23 mouse cellular contexts compared by ENCODE assay signal in genomic region chr13:113288210-113289197, GRCm38 (mm10). TPM values are rescaled to one million over a fixed set of nuclear protein-coding genes. Genes with fewer than 3 reads are reported as not detected.
DNase-seq lines count a peak whose midpoint lies in the region; ATAC-seq and TF ChIP-seq lines count a peak whose summit lies in the region.
"Had no signal": no experiment of that assay in that cellular context is flagged by ENCODE, and none has a peak within 500 bp of the region (broad histone marks: within the 10 kb centered on the region; RNA-seq: fewer than 3 reads in every experiment).

No protein-coding gene starts in this region.

- DNase-seq in Patski (ENCODE audit: low read depth, low spot score), result no peak
- no peak for DNase-seq in hindbrain, postnatal 0 days (ENCODE audit: low spot score)
- DNase-seq in layer of hippocampus, adult 11-12 months (ENCODE audit: low spot score), result no peak
- no peak for DNase-seq in thymus, adult 2 months
- DNase-seq: adrenal gland, postnatal 10 days; cerebellum, adult 8-10 months; cerebellum, postnatal 25 days; gastrocnemius, postnatal 25 days; heart, adult 2 months; kidney, adult 18-20 months; kidney, postnatal 25 days; liver, postnatal 0 days; lung, postnatal 4 days had no signal

- no peak for TF ChIP-seq EP300 in ES-Bruce4 (IDR thresholded peaks at IDR 0.05; ENCODE audit: insufficient read depth, low read depth, low read length)

- peak overlapping the region; percentile 26; the same call in 1 of the 2 replicates for H3K27ac ChIP-seq in hindbrain, embryonic 13.5 days
- H3K27ac ChIP-seq in hindbrain, embryonic 16.5 days (ENCODE audit: low read depth, low read length), result no peak overlapping the region
- H3K27ac ChIP-seq in ES-Bruce4 (ENCODE audit: insufficient read depth, low read length), result peak overlapping the region; percentile 76
- H3K27ac ChIP-seq in hindbrain, postnatal 0 days, result 0 out of 2 replicates have a peak overlapping the region, but pooled peaks have one; percentile 4
- no peak overlapping the region for H3K27ac ChIP-seq in thymus, adult 2 months (ENCODE audit: control insufficient read depth, insufficient read depth, low read length)
- H3K27ac ChIP-seq: embryonic facial prominence, embryonic 12.5 days; heart, adult 2 months; heart, embryonic 15.5 days; kidney, embryonic 15.5 days; liver, embryonic 12.5 days; midbrain, embryonic 15.5 days had no signal

- in situ Hi-C loops in Patski (cut with MboI; ENCODE audit: low pct_unique_long_range_greater_than_20kb), result no loop called here

- no peak overlapping the region for H3K4me2 ChIP-seq in hindbrain, embryonic 13.5 days
- no peak overlapping the region for H3K4me2 ChIP-seq in hindbrain, embryonic 16.5 days (ENCODE audit: low read length)
- H3K4me2 ChIP-seq in hindbrain, postnatal 0 days (ENCODE audit: low read depth, low read length), result no peak overlapping the region
- H3K4me2 ChIP-seq: embryonic facial prominence, embryonic 12.5 days; heart, embryonic 15.5 days; kidney, embryonic 15.5 days; liver, embryonic 12.5 days; midbrain, embryonic 15.5 days had no signal

- no peak overlapping the region for H3K9ac ChIP-seq in hindbrain, embryonic 13.5 days
- no peak overlapping the region for H3K9ac ChIP-seq in hindbrain, embryonic 16.5 days (ENCODE audit: low read depth, low read length)
- peak overlapping the region; percentile 50 for H3K9ac ChIP-seq in ES-Bruce4 (ENCODE audit: low read depth, poor library complexity, severe bottlenecking)
- no peak overlapping the region for H3K9ac ChIP-seq in hindbrain, postnatal 0 days (replicated peaks; ENCODE audit: low read length)
- H3K9ac ChIP-seq: embryonic facial prominence, embryonic 12.5 days; heart, embryonic 15.5 days; kidney, embryonic 15.5 days; liver, embryonic 12.5 days; liver, postnatal 0 days; midbrain, embryonic 15.5 days had no signal

- CTCF ChIA-PET in Patski (lab: Charles Lee), result interaction anchor here (1.8 to 3.7 kb wide), 3 partner anchors 17 to 34 kb away, joined by 3 to 26 read pairs (median 6); no protein-coding TSS in a partner anchor

- no peak for ATAC-seq in hindbrain, embryonic 13.5 days (ENCODE audit: low FRiP score)
- no peak for ATAC-seq in hindbrain, embryonic 16.5 days
- ATAC-seq in Patski, result peak; percentile 62
- no peak for ATAC-seq in hindbrain, postnatal 0 days
- ATAC-seq: CD4-positive, CD25-positive, alpha-beta regulatory T cell, adult 4 months; forebrain, embryonic 14.5 days; liver, embryonic 12.5 days; liver, postnatal 0 days; midbrain, embryonic 15.5 days had no signal

- H3K4me1 ChIP-seq in hindbrain, embryonic 13.5 days (replicated peaks), result peaks cover 9% of the 10 kb centered on the region
- H3K4me1 ChIP-seq in hindbrain, embryonic 16.5 days (ENCODE audit: control insufficient read depth, insufficient read depth, low read depth, low read length), result peaks cover 1% of the 10 kb centered on the region; the same call in 1 of the 2 replicates
- peaks cover 2% of the 10 kb centered on the region for H3K4me1 ChIP-seq in ES-Bruce4 (ENCODE audit: control insufficient read depth, insufficient read depth, low read length)
- no peaks in the 10 kb centered on the region for H3K4me1 ChIP-seq in hindbrain, postnatal 0 days (ENCODE audit: insufficient read depth, low read length)
- peaks cover 5% of the 10 kb centered on the region; the same call in 1 of the 2 replicates for H3K4me1 ChIP-seq in thymus, adult 2 months (replicated peaks; ENCODE audit: control insufficient read depth, insufficient read depth, low read length)
- H3K4me1 ChIP-seq: embryonic facial prominence, embryonic 12.5 days had no signal

- no peaks in the 10 kb centered on the region for H3K36me3 ChIP-seq in hindbrain, embryonic 13.5 days
- no peaks in the 10 kb centered on the region for H3K36me3 ChIP-seq in hindbrain, embryonic 16.5 days (ENCODE audit: control insufficient read depth, insufficient read depth, low read length)
- H3K36me3 ChIP-seq in ES-Bruce4 (ENCODE audit: control insufficient read depth, insufficient read depth, low read length, poor library complexity, severe bottlenecking), result no peaks in the 10 kb centered on the region
- no peaks in the 10 kb centered on the region for H3K36me3 ChIP-seq in hindbrain, postnatal 0 days (ENCODE audit: insufficient read depth, low read length)
- H3K36me3 ChIP-seq in thymus, adult 2 months (ENCODE audit: control insufficient read depth, insufficient read depth, low read length), result no peaks in the 10 kb centered on the region
- H3K36me3 ChIP-seq: embryonic facial prominence, embryonic 12.5 days; heart, embryonic 15.5 days; kidney, embryonic 15.5 days; liver, embryonic 12.5 days; midbrain, embryonic 15.5 days had no signal

- WGBS in hindbrain, embryonic 13.5 days, result 90% methylated on average over 7 of the region's 7 CpGs
- WGBS in hindbrain, embryonic 16.5 days, result 83% methylated on average over 7 of the region's 7 CpGs
- WGBS in hindbrain, postnatal 0 days, result 82% methylated on average over 7 of the region's 7 CpGs
- WGBS in thymus, adult 2 months, result 71% methylated on average over 7 of the region's 7 CpGs

- POLR2A ChIA-PET in Patski (lab: Charles Lee), result no interaction called here

- H3K27me3 ChIP-seq in hindbrain, embryonic 13.5 days, result peaks cover 22% of the 10 kb centered on the region
- H3K27me3 ChIP-seq in hindbrain, embryonic 16.5 days (replicated peaks; ENCODE audit: control insufficient read depth, insufficient read depth, low read length), result peaks cover 13% of the 10 kb centered on the region
- H3K27me3 ChIP-seq in ES-Bruce4 (ENCODE audit: control insufficient read depth, insufficient read depth, low read length, poor library complexity, severe bottlenecking) (no peaks in the 10 kb centered on the region), Patski (no peaks in the 10 kb centered on the region)
- H3K27me3 ChIP-seq in hindbrain, postnatal 0 days (ENCODE audit: insufficient read depth, low read length), result no peaks in the 10 kb centered on the region
- H3K27me3 ChIP-seq in thymus, adult 2 months (ENCODE audit: control insufficient read depth, insufficient read depth, low read length), result peaks cover 3% of the 10 kb centered on the region; the same call in 1 of the 2 replicates

- no peaks in the 10 kb centered on the region for H3K9me3 ChIP-seq in hindbrain, embryonic 13.5 days
- no peaks in the 10 kb centered on the region for H3K9me3 ChIP-seq in hindbrain, embryonic 16.5 days (ENCODE audit: control insufficient read depth, low read length)
- no peaks in the 10 kb centered on the region for H3K9me3 ChIP-seq in ES-Bruce4 (replicated peaks; ENCODE audit: control insufficient read depth, insufficient read depth, low read length, poor library complexity, severe bottlenecking)
- H3K9me3 ChIP-seq in hindbrain, postnatal 0 days (ENCODE audit: low read length), result no peaks in the 10 kb centered on the region
- H3K9me3 ChIP-seq: embryonic facial prominence, embryonic 12.5 days; heart, embryonic 15.5 days; kidney, embryonic 15.5 days; liver, embryonic 12.5 days; midbrain, embryonic 15.5 days had no signal

- TF ChIP-seq CTCF in ES-Bruce4 (IDR thresholded peaks at IDR 0.05; ENCODE audit: low read depth, low read length) (no peak), Patski (IDR thresholded peaks at IDR 0.05) (no peak)
- no peak for TF ChIP-seq CTCF in hindbrain, postnatal 0 days (IDR thresholded peaks at IDR 0.05; ENCODE audit: low read depth)
- TF ChIP-seq CTCF in thymus, adult 2 months (IDR thresholded peaks at IDR 0.05; ENCODE audit: borderline replicate concordance, control insufficient read depth, extremely low read depth, insufficient read depth, low read length, poor library complexity), result no peak

- no peak overlapping the region for H3K4me3 ChIP-seq in hindbrain, embryonic 13.5 days
- no peak overlapping the region for H3K4me3 ChIP-seq in hindbrain, embryonic 16.5 days (ENCODE audit: low read length)
- H3K4me3 ChIP-seq in ES-Bruce4 (ENCODE audit: low read depth, low read length), result peak overlapping the region; percentile 67
- H3K4me3 ChIP-seq in hindbrain, postnatal 0 days (ENCODE audit: low read length), result no peak overlapping the region
- H3K4me3 ChIP-seq in thymus, adult 2 months (ENCODE audit: control insufficient read depth, insufficient read depth, low read length), result no peak overlapping the region
- H3K4me3 ChIP-seq: embryonic facial prominence, embryonic 12.5 days; heart, adult 2 months; heart, embryonic 15.5 days; kidney, embryonic 15.5 days; liver, embryonic 12.5 days; midbrain, embryonic 15.5 days had no signal

- TF ChIP-seq POLR2A in ES-Bruce4 (IDR thresholded peaks at IDR 0.05; ENCODE audit: insufficient read depth, low read length), result no peak
- no peak for TF ChIP-seq POLR2A in thymus, adult 2 months (IDR thresholded peaks at IDR 0.05; ENCODE audit: control insufficient read depth, extremely low read depth, insufficient read depth, low read length, poor library complexity)

RNA-seq across cellular contexts. Expression of gene BC067074, which starts 4.5 kb away (rescaled TPM):
- polyA plus RNA-seq in hindbrain, embryonic 13.5 days (2015; fragmentation: Nextera tagmentation; extraction: Ambion mirVana), result 0.92 and 0.96 TPM in 2 replicates
- 1.3 and 1.4 TPM in 2 replicates for polyA plus RNA-seq in hindbrain, embryonic 16.5 days (2015; fragmentation: Nextera tagmentation; extraction: Ambion mirVana)
- polyA plus RNA-seq in ES-Bruce4 (2011; ENCODE audit: insufficient read depth, insufficient read length, low read depth, missing spikeins), result 11.4 and 12.5 TPM in 2 replicates
- polyA plus RNA-seq in Patski (2021), result 0.08 TPM
- 2.3 and 3.0 TPM in 2 replicates for total RNA-seq in hindbrain, postnatal 0 days (2014; rRNA removed)
- 1.1 TPM in 2 replicates for polyA plus RNA-seq in hindbrain, postnatal 0 days (2015; fragmentation: Nextera tagmentation; extraction: Ambion mirVana)
- polyA plus RNA-seq in thymus, adult 2 months (2012; rRNA removed), result 1.1 and 1.4 TPM in 2 replicates
- polyA plus RNA-seq: CD4-positive, CD25-positive, alpha-beta regulatory T cell, adult 4 months had no signal

Comparison
In these comparisons a context has a peak if more than half of its experiments do, and no peak if none do; other contexts are left out.
1. H3K27ac ChIP-seq: peak in hindbrain, embryonic 13.5 days (single experiment), ES-Bruce4 (single experiment) and hindbrain, postnatal 0 days (single experiment); none in hindbrain, embryonic 16.5 days (single experiment) and thymus, adult 2 months (single experiment).